8 mouse cellular contexts compared by ENCODE assay signal in the genomic region with DNA sequence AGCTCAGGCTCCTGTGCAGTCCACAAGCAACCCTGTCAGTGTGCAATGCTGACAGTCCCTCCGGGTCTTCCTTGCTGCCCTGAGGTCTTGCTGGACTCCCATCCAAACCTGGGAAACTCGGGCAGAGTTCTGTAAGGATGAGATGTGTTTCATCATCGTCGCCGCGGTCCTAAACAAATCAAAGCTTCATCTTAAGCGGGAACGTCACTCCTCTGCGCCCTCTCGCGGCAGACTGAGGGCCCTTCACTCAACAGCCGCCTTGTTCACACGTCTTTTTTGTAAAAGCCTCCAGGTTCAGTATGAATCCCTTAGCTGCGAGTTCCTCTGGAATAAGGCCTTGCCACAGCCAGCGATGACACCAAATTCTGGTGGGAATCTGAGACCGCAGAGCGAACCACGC. TPM values are rescaled to one million over a fixed set of nuclear protein-coding genes. Genes with fewer than 3 reads are reported as not detected.
DNase-seq lines count a peak whose midpoint lies in the region; ATAC-seq and TF ChIP-seq lines count a peak whose summit lies in the region.

No protein-coding gene starts in this region.

- peaks cover 13% of the 10 kb centered on the region; the same call in 1 of the 2 replicates for H3K27me3 ChIP-seq in limb, embryonic 10.5 days (ENCODE audit: low read depth, poor library complexity, severe bottlenecking)
- H3K27me3 ChIP-seq in midbrain, embryonic 16.5 days (ENCODE audit: control insufficient read depth, insufficient read depth, low read depth, low read length) = no peaks in the 10 kb centered on the region; the same call in 1 of the 2 replicates
- no peaks in the 10 kb centered on the region for H3K27me3 ChIP-seq in spleen, adult 2 months (ENCODE audit: control insufficient read depth, insufficient read depth, low read length)

- H3K4me3 ChIP-seq in limb, embryonic 10.5 days = peak overlapping the region; percentile 45
- peak overlapping the region; percentile 33 for H3K4me3 ChIP-seq in midbrain, embryonic 16.5 days (ENCODE audit: low read depth, low read length)
- H3K4me3 ChIP-seq in spleen, adult 2 months (ENCODE audit: extremely low read depth, insufficient read depth, insufficient read length) = no peak overlapping the region; the same call in 1 of the 2 replicates

- peak overlapping the region; percentile 61 for H3K4me2 ChIP-seq in midbrain, embryonic 16.5 days (ENCODE audit: low read length)

- no peak overlapping the region for H3K27ac ChIP-seq in limb, embryonic 10.5 days
- peak overlapping the region; percentile 65 for H3K27ac ChIP-seq in midbrain, embryonic 16.5 days (ENCODE audit: low read length)
- H3K27ac ChIP-seq in spleen, adult 2 months (ENCODE audit: insufficient read depth, low read length) = no peak overlapping the region

- no peaks in the 10 kb centered on the region for H3K36me3 ChIP-seq in limb, embryonic 10.5 days
- no peaks in the 10 kb centered on the region for H3K36me3 ChIP-seq in midbrain, embryonic 16.5 days (ENCODE audit: control insufficient read depth, insufficient read depth, low read length)
- no peaks in the 10 kb centered on the region for H3K36me3 ChIP-seq in spleen, adult 2 months (ENCODE audit: control insufficient read depth, insufficient read depth, low read length)

- peak; percentile 64 for DNase-seq in gastrocnemius, adult 18-20 months (ENCODE audit: low spot score)
- DNase-seq in gastrocnemius, postnatal 25 days = no peak
- peak; percentile 79 for DNase-seq in embryo, embryonic 9.5 days (ENCODE audit: extremely low spot score)
- DNase-seq in heart, adult 18-20 months = peak; percentile 59 to 84
- peak; percentile 74 for DNase-seq in kidney, adult 18-20 months
- DNase-seq in limb, embryonic 10.5 days (ENCODE audit: low spot score) = peak; percentile 87
- DNase-seq in spleen, adult 2 months (ENCODE audit: low read depth in 1 of 2, low spot score in 2 of 2) = peak; percentile 44 to 61

- H3K9ac ChIP-seq in midbrain, embryonic 16.5 days (ENCODE audit: low read depth, low read length) = peak overlapping the region; percentile 61

- ATAC-seq in midbrain, embryonic 16.5 days = peak; percentile 60; the same call in 1 of the 2 replicates

- H3K9me3 ChIP-seq in limb, embryonic 10.5 days (replicated peaks) = no peaks in the 10 kb centered on the region
- no peaks in the 10 kb centered on the region for H3K9me3 ChIP-seq in midbrain, embryonic 16.5 days (replicated peaks; ENCODE audit: control insufficient read depth, low read length, poor library complexity, severe bottlenecking)

- peak; percentile 91 for TF ChIP-seq CTCF in spleen, adult 2 months (IDR thresholded peaks at IDR 0.05; ENCODE audit: extremely low read depth, insufficient read depth, insufficient read length, insufficient replicate concordance)

- peaks cover 5% of the 10 kb centered on the region for H3K4me1 ChIP-seq in limb, embryonic 10.5 days
- peaks cover 4% of the 10 kb centered on the region; the same call in 1 of the 2 replicates for H3K4me1 ChIP-seq in midbrain, embryonic 16.5 days (ENCODE audit: control insufficient read depth, insufficient read depth, low read length)
- no peaks in the 10 kb centered on the region; the same call in 1 of the 2 replicates for H3K4me1 ChIP-seq in spleen, adult 2 months (ENCODE audit: control insufficient read depth, insufficient read depth, insufficient read length)

- 6% methylated on average over 18 of the region's 18 CpGs for WGBS in limb, embryonic 10.5 days
- 3% methylated on average over 18 of the region's 18 CpGs for WGBS in midbrain, embryonic 16.5 days
- WGBS in spleen, adult 2 months = 4% methylated on average over 18 of the region's 18 CpGs

- TF ChIP-seq POLR2A in spleen, adult 2 months (IDR thresholded peaks at IDR 0.05; ENCODE audit: low read depth, low read length) = no peak

RNA-seq across cellular contexts. Expression of a gene that starts 0.8 kb away (rescaled TPM):
- total RNA-seq in gastrocnemius, adult 18-20 months (2021) = not detected
- not detected for total RNA-seq in gastrocnemius, postnatal 25 days (2021)
- not detected for total RNA-seq in heart, adult 18-20 months (2021)
- polyA plus RNA-seq in limb, embryonic 10.5 days (2016; fragmentation: Nextera tagmentation; extraction: Ambion mirVana) = not detected in 2 replicates
- polyA plus RNA-seq in midbrain, embryonic 16.5 days (2015; fragmentation: Nextera tagmentation; extraction: Ambion mirVana) = 3.1 and 3.7 TPM in 2 replicates
- polyA plus RNA-seq in spleen, adult 2 months (2012; rRNA removed) = not detected in 2 replicates

RNA-seq across cellular contexts. Expression of a gene that starts 5.8 kb away (rescaled TPM):
- total RNA-seq in gastrocnemius, adult 18-20 months (2021) = not detected
- total RNA-seq in gastrocnemius, postnatal 25 days (2021) = not detected
- not detected for total RNA-seq in heart, adult 18-20 months (2021)
- polyA plus RNA-seq in limb, embryonic 10.5 days (2016; fragmentation: Nextera tagmentation; extraction: Ambion mirVana) = not detected in 2 replicates
- not detected in 2 replicates for polyA plus RNA-seq in midbrain, embryonic 16.5 days (2015; fragmentation: Nextera tagmentation; extraction: Ambion mirVana)
- 0.05 TPM in 1 of 2 replicates, not detected in the other for polyA plus RNA-seq in spleen, adult 2 months (2012; rRNA removed)

RNA-seq across cellular contexts. Expression of a gene that starts 36.0 kb away (rescaled TPM):
- total RNA-seq in gastrocnemius, adult 18-20 months (2021) = 1 to 10 TPM; 3.4 to 4.0 TPM
- total RNA-seq in gastrocnemius, postnatal 25 days (2021) = 1 to 10 TPM; 5.6 to 7.0 TPM
- 1 to 10 TPM; 4.0 to 4.5 TPM for total RNA-seq in heart, adult 18-20 months (2021)
- polyA plus RNA-seq in limb, embryonic 10.5 days (2016; fragmentation: Nextera tagmentation; extraction: Ambion mirVana) = 92.0 and 92.4 TPM in 2 replicates
- 272 and 306 TPM in 2 replicates for polyA plus RNA-seq in midbrain, embryonic 16.5 days (2015; fragmentation: Nextera tagmentation; extraction: Ambion mirVana)
- 24.1 and 38.5 TPM in 2 replicates for polyA plus RNA-seq in spleen, adult 2 months (2012; rRNA removed)

RNA-seq across cellular contexts. Expression of a gene that starts 37.5 kb away (rescaled TPM):
- 1 to 10 TPM in 1 of 2 experiments, under 1 TPM in 1; 0.43 to 1.3 TPM for total RNA-seq in gastrocnemius, adult 18-20 months (2021)
- total RNA-seq in gastrocnemius, postnatal 25 days (2021) = 1 to 10 TPM; 1.0 to 1.5 TPM
- total RNA-seq in heart, adult 18-20 months (2021) = 1 to 10 TPM; 5.0 TPM
- 1.5 and 2.0 TPM in 2 replicates for polyA plus RNA-seq in limb, embryonic 10.5 days (2016; fragmentation: Nextera tagmentation; extraction: Ambion mirVana)
- polyA plus RNA-seq in midbrain, embryonic 16.5 days (2015; fragmentation: Nextera tagmentation; extraction: Ambion mirVana) = 2.8 and 3.1 TPM in 2 replicates
- polyA plus RNA-seq in spleen, adult 2 months (2012; rRNA removed) = 5.6 and 5.8 TPM in 2 replicates
